Mouse (Mus musculus) embryo, embryonic 11.5 days (tissue): ENCODE data around the gene Dennd1b.

ENCODE experiments used
- DNase-seq: peaks from one replicate; pipeline ENCODE4 v3.0.0-alpha.2; 2012; ENCODE audit warnings: low read depth, low spot score

Gene Dennd1b

GRCm38 (mm10) chr1:138963161-138963867 is at the start of gene Dennd1b:
Gene Dennd1b (plus strand): TSS chr1:138963435.
- peak; percentile 49 for DNase-seq

- DNase-seq = no peak
Observed at GRCm38 (mm10) chr1:138915596-138915995, 47.6 kb upstream of the Dennd1b start.

GRCm38 (mm10) chr1:138919601-138920000 is 43.6 kb upstream of the Dennd1b start:
- no peak for DNase-seq

- no peak for DNase-seq
Observed at GRCm38 (mm10) chr1:138920082-138920481, 43.2 kb upstream of the Dennd1b start.

GRCm38 (mm10) chr1:138920799-138921198 is 42.4 kb upstream of the Dennd1b start:
- no peak for DNase-seq

- DNase-seq = no peak
Observed at GRCm38 (mm10) chr1:138922886-138923285, 40.3 kb upstream of the Dennd1b start.

- no peak for DNase-seq
Observed at GRCm38 (mm10) chr1:138924282-138924681, 39.0 kb upstream of the Dennd1b start.

- no peak for DNase-seq
Observed at GRCm38 (mm10) chr1:138928671-138929483, 34.4 kb upstream of the Dennd1b start.

GRCm38 (mm10) chr1:138929985-138930384 is 33.2 kb upstream of the Dennd1b start:
- DNase-seq = no peak

- no peak for DNase-seq
Observed at GRCm38 (mm10) chr1:138930856-138931255, 32.4 kb upstream of the Dennd1b start.

- DNase-seq = no peak
Observed at GRCm38 (mm10) chr1:138936169-138936568, 27.1 kb upstream of the Dennd1b start.

GRCm38 (mm10) chr1:138937686-138938370 is 25.4 kb upstream of the Dennd1b start:
- no peak for DNase-seq

- no peak for DNase-seq
Observed at GRCm38 (mm10) chr1:138939579-138940139, 23.6 kb upstream of the Dennd1b start.

- no peak for DNase-seq
Observed at GRCm38 (mm10) chr1:138940407-138940806, 22.8 kb upstream of the Dennd1b start.

- no peak for DNase-seq
Observed at GRCm38 (mm10) chr1:138952173-138952572, 11.1 kb upstream of the Dennd1b start.

- DNase-seq = no peak
Observed at GRCm38 (mm10) chr1:138954978-138955377, 8.3 kb upstream of the Dennd1b start.

GRCm38 (mm10) chr1:138955455-138955854 is 7.8 kb upstream of the Dennd1b start:
- DNase-seq = no peak

- no peak for DNase-seq
Observed at GRCm38 (mm10) chr1:138956511-138956910, 6.7 kb upstream of the Dennd1b start.

GRCm38 (mm10) chr1:138957111-138957510 is 6.1 kb upstream of the Dennd1b start:
- DNase-seq = no peak

- DNase-seq = no peak
Observed at GRCm38 (mm10) chr1:138958863-138959262, 4.4 kb upstream of the Dennd1b start.

GRCm38 (mm10) chr1:138959903-138960483 is 3.2 kb upstream of the Dennd1b start:
- no peak for DNase-seq
